In genomic region chr12:110020541-110021470, GRCm38 (mm10) we compare ENCODE assay signal across 13 mouse cellular contexts.
DNase-seq lines count a peak whose midpoint lies in the region; ATAC-seq and TF ChIP-seq lines count a peak whose summit lies in the region.
"Had no signal": no experiment of that assay in that cellular context is flagged by ENCODE, and none has a peak within 500 bp of the region (broad histone marks: within the 10 kb centered on the region; RNA-seq: fewer than 3 reads in every experiment).

No protein-coding gene starts in this region.

- peak; percentile 91 for DNase-seq in liver, adult 2 months (ENCODE audit: extremely low read depth, low read depth, low spot score)
- no peak for DNase-seq in liver, embryonic 11.5 days (ENCODE audit: low spot score)
- peak; percentile 63 for DNase-seq in gastrocnemius, adult 2 months
- DNase-seq in liver, embryonic 13.5 days = no peak
- DNase-seq in lung, postnatal 4 days = peak; percentile 15 to 65
- no peak for DNase-seq in adrenal gland, adult 8-10 months
- DNase-seq in forebrain, embryonic 10.5 days (ENCODE audit: extremely low spot score, low spot score) = no peak
- DNase-seq in layer of hippocampus, postnatal 36 days = no peak
- DNase-seq: cerebellum, postnatal 14 days; heart, postnatal 36 days; right cerebral cortex, postnatal 14 days had no signal

- peaks cover 23% of the 10 kb centered on the region; the same call in 1 of the 2 replicates for H3K79me2 ChIP-seq in liver, adult 2 months (ENCODE audit: control insufficient read depth, insufficient read depth, low read length)

- H3K4me2 ChIP-seq in liver, embryonic 11.5 days = no peak overlapping the region; the same call in 1 of the 2 replicates
- peak overlapping the region; percentile 29; the same call in 1 of the 2 replicates for H3K4me2 ChIP-seq in liver, embryonic 13.5 days
- H3K4me2 ChIP-seq: intestine, embryonic 15.5 days had no signal

- intact Hi-C loops in gastrocnemius, adult 2 months (cut with DNase I) = no loop called here

- H3K9me3 ChIP-seq in liver, embryonic 11.5 days (ENCODE audit: control insufficient read depth, low read length) = no peaks in the 10 kb centered on the region
- H3K9me3 ChIP-seq in liver, embryonic 13.5 days (replicated peaks) = no peaks in the 10 kb centered on the region
- no peaks in the 10 kb centered on the region for H3K9me3 ChIP-seq in forebrain, embryonic 10.5 days
- H3K9me3 ChIP-seq: intestine, embryonic 15.5 days had no signal

- WGBS in liver, adult 2 months = 21% methylated on average over 19 of the region's 19 CpGs
- WGBS in liver, embryonic 11.5 days = 65% methylated on average over 19 of the region's 19 CpGs
- 56% methylated on average over 19 of the region's 19 CpGs for WGBS in liver, embryonic 13.5 days (ENCODE audit: insufficient replicate concordance)
- WGBS in forebrain, embryonic 10.5 days = 76% methylated on average over 19 of the region's 19 CpGs

- H3K27ac ChIP-seq in liver, adult 2 months (replicated peaks; ENCODE audit: insufficient read depth, low read depth, low read length) = peak overlapping the region; percentile 96
- no peak overlapping the region for H3K27ac ChIP-seq in liver, embryonic 11.5 days (ENCODE audit: low read depth, low read length)
- peak overlapping the region; percentile 16; the same call in 1 of the 2 replicates for H3K27ac ChIP-seq in gastrocnemius, adult 2 months
- H3K27ac ChIP-seq in liver, embryonic 13.5 days = peak overlapping the region; percentile 55
- no peak overlapping the region; the same call in 1 of the 2 replicates for H3K27ac ChIP-seq in forebrain, embryonic 10.5 days
- H3K27ac ChIP-seq: intestine, embryonic 15.5 days had no signal

- TF ChIP-seq POLR2A in liver, adult 2 months (IDR thresholded peaks at IDR 0.05; ENCODE audit: extremely low read depth, insufficient read depth, low read length) = 0 out of 2 replicates have a peak, but pooled peaks have one; percentile 16

- peak overlapping the region; percentile 86 for H3K4me3 ChIP-seq in liver, adult 2 months (ENCODE audit: insufficient read depth, low read depth, low read length)
- H3K4me3 ChIP-seq in liver, embryonic 11.5 days (ENCODE audit: low read depth, low read length) = no peak overlapping the region
- H3K4me3 ChIP-seq in gastrocnemius, adult 2 months = 0 out of 2 replicates have a peak overlapping the region, but pooled peaks have one; percentile 9
- H3K4me3 ChIP-seq in liver, embryonic 13.5 days (replicated peaks) = no peak overlapping the region
- no peak overlapping the region for H3K4me3 ChIP-seq in forebrain, embryonic 10.5 days
- H3K4me3 ChIP-seq: intestine, embryonic 15.5 days had no signal

- peaks cover 16% of the 10 kb centered on the region for H3K4me1 ChIP-seq in liver, adult 2 months (ENCODE audit: control insufficient read depth, insufficient read depth, low read length)
- H3K4me1 ChIP-seq in liver, embryonic 11.5 days (replicated peaks; ENCODE audit: control insufficient read depth, insufficient read depth, low read length) = no peaks in the 10 kb centered on the region; the same call in 1 of the 2 replicates
- H3K4me1 ChIP-seq in liver, embryonic 13.5 days (replicated peaks) = no peaks in the 10 kb centered on the region
- H3K4me1 ChIP-seq in forebrain, embryonic 10.5 days = peaks cover 45% of the 10 kb centered on the region
- H3K4me1 ChIP-seq: intestine, embryonic 15.5 days had no signal

- no peaks in the 10 kb centered on the region for H3K27me3 ChIP-seq in liver, adult 2 months (ENCODE audit: control insufficient read depth, insufficient read depth, low read length)
- no peaks in the 10 kb centered on the region for H3K27me3 ChIP-seq in liver, embryonic 11.5 days (replicated peaks; ENCODE audit: control insufficient read depth, insufficient read depth, low read length)
- H3K27me3 ChIP-seq in liver, embryonic 13.5 days = no peaks in the 10 kb centered on the region
- no peaks in the 10 kb centered on the region for H3K27me3 ChIP-seq in forebrain, embryonic 10.5 days (ENCODE audit: poor library complexity, severe bottlenecking)
- H3K27me3 ChIP-seq: intestine, embryonic 15.5 days had no signal

- H3K36me3 ChIP-seq in liver, adult 2 months (ENCODE audit: control insufficient read depth, insufficient read depth, low read length) = peaks cover 4% of the 10 kb centered on the region; the same call in 1 of the 2 replicates
- no peaks in the 10 kb centered on the region for H3K36me3 ChIP-seq in liver, embryonic 11.5 days (ENCODE audit: control insufficient read depth, insufficient read depth, low read length)
- no peaks in the 10 kb centered on the region for H3K36me3 ChIP-seq in liver, embryonic 13.5 days
- no peaks in the 10 kb centered on the region for H3K36me3 ChIP-seq in forebrain, embryonic 10.5 days (replicated peaks)
- H3K36me3 ChIP-seq: intestine, embryonic 15.5 days had no signal

- H3K9ac ChIP-seq in liver, adult 2 months (ENCODE audit: low read depth, low read length) = peak overlapping the region; percentile 80
- no peak overlapping the region for H3K9ac ChIP-seq in liver, embryonic 11.5 days (ENCODE audit: low read depth, low read length)
- H3K9ac ChIP-seq in liver, embryonic 13.5 days = no peak overlapping the region
- H3K9ac ChIP-seq: intestine, embryonic 15.5 days had no signal

- ATAC-seq in liver, embryonic 11.5 days (replicated peaks; ENCODE audit: low FRiP score) = no peak
- ATAC-seq in liver, embryonic 13.5 days (ENCODE audit: low read depth) = no peak
- ATAC-seq: activated CD4-positive, CD25-positive, alpha-beta regulatory T cell, adult 4 months; intestine, embryonic 15.5 days had no signal

- no peak for TF ChIP-seq CTCF in liver, adult 2 months (IDR thresholded peaks at IDR 0.05; ENCODE audit: low read depth, low read length)
- no peak for TF ChIP-seq CTCF in gastrocnemius, adult 2 months (IDR thresholded peaks at IDR 0.05)

Comparison
In these comparisons a context has a peak if more than half of its experiments do, and no peak if none do; other contexts are left out.
1. DNase-seq: peak in liver, adult 2 months (single experiment), gastrocnemius, adult 2 months (single experiment) and lung, postnatal 4 days (2 of 2); none in liver, embryonic 11.5 days (single experiment), liver, embryonic 13.5 days (single experiment), adrenal gland, adult 8-10 months (single experiment), forebrain, embryonic 10.5 days (single experiment) and layer of hippocampus, postnatal 36 days (0 of 2).
2. H3K27ac ChIP-seq: peak in liver, adult 2 months (single experiment), gastrocnemius, adult 2 months (single experiment) and liver, embryonic 13.5 days (single experiment); none in liver, embryonic 11.5 days (single experiment) and forebrain, embryonic 10.5 days (single experiment).
3. H3K4me3 ChIP-seq: peak in liver, adult 2 months (single experiment) and gastrocnemius, adult 2 months (single experiment); none in liver, embryonic 11.5 days (single experiment), liver, embryonic 13.5 days (single experiment) and forebrain, embryonic 10.5 days (single experiment).